Mouse (Mus musculus): Measurements from ENCODE around the gene Amigo3. TPM values are rescaled to one million over a fixed set of nuclear protein-coding genes. Genes with fewer than 3 reads are reported as not detected.

The Amigo3 gene
- polyA plus RNA-seq, 1 experiment from 2014 or later, result 3.1 TPM

- peak overlapping the region; percentile 91 for H3K4me2 ChIP-seq
- H3K27me3 ChIP-seq (ENCODE audit: insufficient read depth, low read length), result no peaks in the 10 kb centered on the region
- peak overlapping the region; percentile 77 for H3K27ac ChIP-seq (ENCODE audit: low read depth)
- H3K4me1 ChIP-seq (ENCODE audit: insufficient read depth), result 0 out of 2 replicates have a peak, but pooled peaks cover 3% of the 10 kb centered on the region
- no peak for TF ChIP-seq CTCF (IDR thresholded peaks at IDR 0.05; ENCODE audit: low read depth)
- H3K9ac ChIP-seq, result peak overlapping the region; percentile 57
- H3K36me3 ChIP-seq (ENCODE audit: insufficient read depth), result peaks cover 59% of the 10 kb centered on the region
- H3K9me3 ChIP-seq (ENCODE audit: low read depth, low read length), result no peaks in the 10 kb centered on the region
- WGBS, result 43% methylated on average over 17 of the region's 17 CpGs
- no peak for DNase-seq
- no peak for ATAC-seq (ENCODE audit: insufficient read depth)
- peak overlapping the region; percentile 78 for H3K4me3 ChIP-seq (ENCODE audit: low read depth, low read length)
These were observed 5.1 kb upstream of the Amigo3 start for GRCm38 (mm10) chr9:108047601-108048565.

- no peaks in the 10 kb centered on the region for H3K9me3 ChIP-seq (ENCODE audit: low read depth, low read length)
- ATAC-seq (ENCODE audit: insufficient read depth) (peak; percentile 42), DNase-seq (peak; percentile 59)
- peak overlapping the region; percentile 57 for H3K9ac ChIP-seq
- WGBS, result under 1% methylated on average over 19 of the region's 19 CpGs
- H3K27ac ChIP-seq (ENCODE audit: low read depth), result peak overlapping the region; percentile 77
- H3K27me3 ChIP-seq (ENCODE audit: insufficient read depth, low read length), result no peaks in the 10 kb centered on the region
- H3K4me3 ChIP-seq (ENCODE audit: low read depth, low read length), result peak overlapping the region; percentile 78
- TF ChIP-seq CTCF (IDR thresholded peaks at IDR 0.05; ENCODE audit: low read depth), result no peak
- peak overlapping the region; percentile 91 for H3K4me2 ChIP-seq
- peaks cover 54% of the 10 kb centered on the region for H3K36me3 ChIP-seq (ENCODE audit: insufficient read depth)
- H3K4me1 ChIP-seq (ENCODE audit: insufficient read depth), result peaks cover 7% of the 10 kb centered on the region; the same call in 1 of the 2 replicates
These were observed 4.4 kb upstream of the Amigo3 start for GRCm38 (mm10) chr9:108048566-108048955.

GRCm38 (mm10) chr9:108049016-108049455 is 3.9 kb upstream of the Amigo3 start, which contains the start of gene Gmppb:
Gene Gmppb, plus strand, starts transcription at chr9:108049242.
- Histone ChIP-seq H3K36me3 (ENCODE audit: insufficient read depth) (peaks cover 56% of the 10 kb centered on the region), H3K4me1 (ENCODE audit: insufficient read depth) (peaks cover 7% of the 10 kb centered on the region; the same call in 1 of the 2 replicates), H3K9ac (peak within 1 kb of the TSS; percentile 75), H3K27me3 (ENCODE audit: insufficient read depth, low read length) (no peaks in the 10 kb centered on the region), H3K4me2 (peak within 1 kb of the TSS; percentile 91), H3K9me3 (ENCODE audit: low read depth, low read length) (no peaks in the 10 kb centered on the region), H3K4me3 (ENCODE audit: low read depth, low read length) (peak within 1 kb of the TSS; percentile 78), H3K27ac (ENCODE audit: low read depth) (peak within 1 kb of the TSS; percentile 78)
- peak; percentile 99 for DNase-seq
- WGBS, result under 1% methylated on average over 34 of the region's 39 CpGs
- peak; percentile 94 for ATAC-seq (ENCODE audit: insufficient read depth)
- TF ChIP-seq CTCF (IDR thresholded peaks at IDR 0.05; ENCODE audit: low read depth), result no peak

GRCm38 (mm10) chr9:108049561-108050251 is 3.3 kb upstream of the Amigo3 start:
- H3K27ac ChIP-seq (ENCODE audit: low read depth), result peak overlapping the region; percentile 78
- H3K9me3 ChIP-seq (ENCODE audit: low read depth, low read length), result no peaks in the 10 kb centered on the region
- peaks cover 60% of the 10 kb centered on the region for H3K36me3 ChIP-seq (ENCODE audit: insufficient read depth)
- peaks cover 7% of the 10 kb centered on the region; the same call in 1 of the 2 replicates for H3K4me1 ChIP-seq (ENCODE audit: insufficient read depth)
- 37% methylated on average over 15 of the region's 15 CpGs for WGBS
- ATAC-seq (ENCODE audit: insufficient read depth), result peak; percentile 2; the same call in 1 of the 2 replicates
- H3K27me3 ChIP-seq (ENCODE audit: insufficient read depth, low read length), result no peaks in the 10 kb centered on the region
- H3K4me3 ChIP-seq (ENCODE audit: low read depth, low read length), result peak overlapping the region; percentile 78
- no peak for TF ChIP-seq CTCF (IDR thresholded peaks at IDR 0.05; ENCODE audit: low read depth)
- DNase-seq, result peak; percentile 31
- peak overlapping the region; percentile 91 for H3K4me2 ChIP-seq
- peak overlapping the region; percentile 75 for H3K9ac ChIP-seq

GRCm38 (mm10) chr9:108051184-108051930 is 1.6 kb upstream of the Amigo3 start:
- no peak for DNase-seq
- H3K36me3 ChIP-seq (ENCODE audit: insufficient read depth), result peaks cover 61% of the 10 kb centered on the region
- 91% methylated on average over 15 of the region's 15 CpGs for WGBS

GRCm38 (mm10) chr9:108051931-108052220 is 1.1 kb upstream of the Amigo3 start:
- H3K9ac ChIP-seq, result no peak overlapping the region

More at GRCm38 (mm10) chr9:108051184-108051930, 1.6 kb upstream of the Amigo3 start:
- no peak overlapping the region for H3K4me2 ChIP-seq
- H3K9me3 ChIP-seq (ENCODE audit: low read depth, low read length), result no peaks in the 10 kb centered on the region
- H3K9ac ChIP-seq, result no peak overlapping the region
- no peak overlapping the region for H3K27ac ChIP-seq (ENCODE audit: low read depth)
- peaks cover 7% of the 10 kb centered on the region; the same call in 1 of the 2 replicates for H3K4me1 ChIP-seq (ENCODE audit: insufficient read depth)
- no peak overlapping the region for H3K4me3 ChIP-seq (ENCODE audit: low read depth, low read length)
- H3K27me3 ChIP-seq (ENCODE audit: insufficient read depth, low read length), result no peaks in the 10 kb centered on the region
- ATAC-seq (ENCODE audit: insufficient read depth), result no peak
- TF ChIP-seq CTCF (IDR thresholded peaks at IDR 0.05; ENCODE audit: low read depth), result no peak

More at GRCm38 (mm10) chr9:108051931-108052220, 1.1 kb upstream of the Amigo3 start:
- no peak for TF ChIP-seq CTCF (IDR thresholded peaks at IDR 0.05; ENCODE audit: low read depth)
- DNase-seq, result no peak
- WGBS, result 93% methylated on average over 4 of the region's 4 CpGs
- H3K4me2 ChIP-seq, result no peak overlapping the region
- no peak overlapping the region for H3K4me3 ChIP-seq (ENCODE audit: low read depth, low read length)
- ATAC-seq (ENCODE audit: insufficient read depth), result no peak
- no peak overlapping the region for H3K27ac ChIP-seq (ENCODE audit: low read depth)
- H3K9me3 ChIP-seq (ENCODE audit: low read depth, low read length), result no peaks in the 10 kb centered on the region
- no peaks in the 10 kb centered on the region for H3K27me3 ChIP-seq (ENCODE audit: insufficient read depth, low read length)
- H3K4me1 ChIP-seq (ENCODE audit: insufficient read depth), result peaks cover 7% of the 10 kb centered on the region; the same call in 1 of the 2 replicates
- peaks cover 61% of the 10 kb centered on the region for H3K36me3 ChIP-seq (ENCODE audit: insufficient read depth)
